Mouse (Mus musculus) embryo, embryonic 10 days (tissue): ENCODE measurements around the gene Manba.
"Not testable (repeated sequence)": the region's sequence is repeated elsewhere in the genome, so short reads cannot be mapped to it uniquely, and the experiment has no call there.

ENCODE experiments used
- DNase-seq: peaks from one replicate; pipeline ENCODE4 v3.0.0-alpha.2; 2015; ENCODE audit warnings: low spot score

Manba gene

GRCm38 (mm10) chr3:135487803-135488202, 2.4 kb downstream of the Manba start:
- no peak for DNase-seq

DNA sequence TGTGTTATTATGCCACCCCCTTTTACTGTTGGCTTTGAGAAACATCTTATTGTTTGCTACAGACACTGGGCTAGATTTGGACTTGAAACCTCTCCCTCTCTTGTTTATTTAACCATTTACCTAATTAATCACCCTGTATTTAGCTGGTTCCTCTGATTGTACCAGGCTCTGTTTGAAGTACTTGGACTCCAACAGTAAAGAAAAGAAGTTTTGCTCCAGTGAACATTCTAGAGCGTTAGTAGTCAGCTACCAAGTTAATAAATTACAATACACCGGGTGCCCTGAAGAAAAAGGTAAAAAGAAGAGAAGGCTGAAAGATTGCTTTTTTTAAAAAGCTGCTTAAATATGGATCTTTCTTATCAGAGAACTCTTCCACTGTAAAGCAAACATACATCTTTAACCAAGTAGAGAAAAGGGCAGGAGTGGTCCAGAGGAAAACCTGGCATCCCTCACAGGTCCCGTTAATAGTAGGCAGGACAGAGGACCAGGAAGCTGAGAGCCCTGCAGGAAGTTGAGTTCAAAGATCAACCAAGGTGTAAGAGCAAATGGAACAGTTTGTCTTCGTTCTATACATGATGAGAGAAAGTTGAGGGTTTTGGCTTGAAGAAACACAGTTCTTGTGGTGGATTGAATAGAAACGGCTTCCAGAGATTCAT, 4.6 kb downstream of the Manba start:
- DNase-seq = no peak

DNA sequence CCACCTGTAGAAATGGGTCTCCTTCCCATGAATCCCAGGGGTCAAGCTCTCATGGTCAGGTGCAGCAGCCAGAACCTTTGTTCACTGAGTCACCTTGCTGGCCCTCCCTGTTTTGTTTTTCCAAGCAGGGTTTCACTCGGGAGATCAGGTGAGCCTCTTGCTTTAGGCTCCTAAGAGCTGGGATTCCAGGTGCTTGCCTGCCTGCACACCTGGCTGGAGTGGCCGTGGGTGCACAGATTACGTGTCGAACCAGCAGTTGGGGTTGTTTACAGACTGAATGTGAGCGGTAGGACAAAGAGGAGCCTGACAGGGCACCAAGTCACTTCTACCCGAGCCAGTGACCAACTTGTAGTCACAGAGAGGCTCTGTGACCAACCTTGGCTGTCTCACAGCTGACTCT, 5.7 kb downstream of the Manba start:
- DNase-seq = no peak

DNA sequence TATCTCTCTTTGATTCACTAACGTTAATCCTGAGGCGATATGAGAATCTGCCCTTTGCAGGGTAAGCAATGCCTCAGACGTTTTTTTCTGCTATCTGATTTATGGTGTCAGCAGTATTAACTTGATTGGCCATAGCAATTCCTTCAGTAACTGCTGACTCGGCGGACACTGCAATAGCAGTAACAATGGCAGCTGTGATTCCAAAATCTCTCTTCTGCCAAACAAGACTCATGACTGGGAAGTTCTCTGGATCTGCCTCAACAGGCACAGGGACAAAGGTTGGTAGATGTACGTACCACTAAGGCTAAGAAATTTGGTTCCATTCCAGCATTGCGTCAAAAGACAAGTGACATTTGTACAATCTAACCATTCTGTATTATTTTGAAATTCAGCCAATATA, 7.9 kb downstream of the Manba start:
- not testable (repeated sequence) for DNase-seq

- not testable (repeated sequence) for DNase-seq
Observed at GRCm38 (mm10) chr3:135497956-135498355, 12.5 kb downstream of the Manba start.

DNA sequence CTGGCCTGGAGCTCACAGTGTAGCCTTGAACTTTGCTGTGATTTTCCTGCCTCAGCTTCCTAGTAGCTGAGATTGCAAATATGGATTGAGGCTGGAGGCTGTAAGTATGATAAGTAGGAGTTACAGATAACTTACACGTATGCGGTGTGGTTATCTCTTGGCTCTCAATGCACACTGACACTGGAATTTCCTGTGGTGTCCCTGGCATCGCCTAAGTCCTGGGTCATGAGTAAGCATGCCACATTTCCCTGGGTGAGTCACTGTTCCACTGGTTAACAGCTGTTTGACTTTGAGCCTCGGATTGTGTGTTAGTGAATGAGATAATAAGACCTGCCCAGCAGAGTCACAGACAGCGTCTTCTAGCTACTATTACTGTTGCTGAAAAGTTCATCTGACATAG, 13.5 kb downstream of the Manba start:
- DNase-seq = no peak

GRCm38 (mm10) chr3:135503160-135503559, 17.7 kb downstream of the Manba start:
- DNase-seq = no peak

DNA sequence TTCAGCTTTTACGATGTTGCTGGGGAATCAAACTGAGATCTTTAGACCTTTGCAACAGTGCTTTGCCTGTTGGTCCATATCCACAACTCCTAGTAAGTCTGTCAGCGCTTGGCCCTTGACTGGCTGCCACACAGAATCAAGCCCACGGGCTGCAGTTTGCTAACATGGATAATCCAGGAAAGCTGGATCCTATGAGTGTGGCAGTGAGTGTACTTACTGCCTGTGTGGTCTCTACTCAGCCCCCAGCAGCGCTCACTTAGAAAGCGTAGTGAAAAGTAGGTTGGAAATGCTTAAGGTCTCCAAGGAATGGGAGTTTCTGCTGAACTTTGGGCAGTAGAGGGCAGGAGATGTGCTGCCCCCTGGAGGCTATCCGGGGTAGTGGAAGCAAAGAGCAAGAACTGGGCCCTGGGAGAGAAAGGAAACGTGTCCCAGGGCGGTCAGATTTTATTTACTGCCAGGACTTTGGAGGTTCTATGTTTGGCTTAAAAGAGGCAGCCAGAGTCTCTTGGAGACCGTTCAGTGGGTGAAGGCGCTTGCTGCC, 20.0 kb downstream of the Manba start:
- peak; percentile 43 for DNase-seq

DNA sequence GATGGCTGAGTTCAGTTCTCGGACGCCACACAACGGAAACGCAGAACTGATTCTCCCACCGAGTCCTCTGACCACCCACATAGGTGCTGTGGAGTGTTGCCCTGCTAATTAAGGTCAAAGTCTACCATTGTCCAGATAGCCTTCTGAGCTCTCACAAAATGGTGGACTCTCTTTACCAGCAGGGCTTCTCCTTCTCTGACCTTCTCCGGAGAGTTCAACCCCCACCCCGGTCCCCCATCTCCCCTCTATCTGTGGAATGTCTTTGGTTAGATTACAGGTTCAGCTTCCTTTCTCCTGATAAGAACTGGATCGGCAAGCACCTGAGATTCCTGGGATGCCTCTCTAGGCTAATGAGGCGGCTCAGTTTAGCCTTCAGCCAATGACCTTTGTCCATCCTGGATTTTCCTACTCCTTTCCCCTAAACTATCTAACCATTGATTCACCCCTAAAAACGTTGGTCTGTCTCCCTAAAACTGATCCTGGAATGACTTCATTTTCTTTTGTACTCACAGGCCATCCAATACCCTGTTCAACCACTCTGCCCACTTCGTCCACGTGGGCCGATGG, 20.6 kb downstream of the Manba start:
- no peak for DNase-seq

- no peak for DNase-seq
Observed at GRCm38 (mm10) chr3:135507506-135507905, 22.1 kb downstream of the Manba start.

- no peak for DNase-seq
Observed at GRCm38 (mm10) chr3:135508191-135508590, 22.8 kb downstream of the Manba start.

GRCm38 (mm10) chr3:135510372-135510771, 25.0 kb downstream of the Manba start:
- no peak for DNase-seq

GRCm38 (mm10) chr3:135511683-135512082, 26.3 kb downstream of the Manba start:
- peak; percentile 31 for DNase-seq

DNA sequence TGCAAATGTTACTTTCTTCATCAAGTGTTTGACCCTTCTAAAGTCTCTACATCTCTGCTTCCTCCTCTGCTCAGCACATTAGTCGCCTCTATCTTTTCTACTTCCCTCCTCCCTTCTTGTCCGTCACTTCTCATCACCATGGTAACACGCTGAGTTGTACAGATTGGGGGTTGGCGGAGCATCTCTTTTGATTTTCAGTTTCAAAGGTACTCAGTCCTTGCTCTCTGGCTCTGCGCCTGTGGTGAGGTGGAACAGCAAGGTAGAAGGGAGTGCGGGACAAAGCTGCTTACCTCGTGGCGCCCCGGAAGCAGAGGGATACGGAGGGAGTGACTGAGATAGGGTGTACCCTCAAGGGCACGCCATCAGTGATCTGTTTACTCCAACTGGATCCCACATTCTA, 27.9 kb downstream of the Manba start:
- DNase-seq = peak; percentile 34

DNA sequence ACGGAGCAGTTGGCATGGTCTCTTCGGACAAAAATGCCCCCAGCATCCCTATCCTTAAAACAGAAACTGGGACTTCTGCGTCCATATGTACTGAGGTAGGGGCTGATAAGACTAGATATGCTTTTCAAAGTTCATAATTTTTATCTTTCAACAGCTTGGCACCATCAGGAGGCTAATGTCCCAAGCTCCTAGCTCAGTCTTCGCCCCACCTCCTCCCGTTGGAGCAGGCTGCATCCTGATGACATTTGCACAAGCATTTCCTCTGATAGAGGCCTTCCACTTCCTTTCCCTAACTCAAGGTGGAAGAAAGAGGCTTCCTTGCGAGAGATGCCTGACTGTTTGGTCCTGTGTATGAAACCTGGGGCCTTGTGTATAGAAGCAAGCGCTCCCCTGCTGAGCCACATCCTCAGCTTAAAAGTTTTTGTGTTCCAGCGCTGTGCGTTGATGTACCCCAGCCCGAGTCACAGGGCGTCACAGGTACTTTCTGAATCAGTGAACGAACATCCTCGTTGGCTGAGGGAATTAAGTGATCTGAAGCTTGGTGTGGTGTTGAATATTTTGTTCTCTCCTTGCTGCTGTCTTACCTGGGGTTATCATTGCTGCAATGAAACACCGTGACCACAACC, 28.5 kb downstream of the Manba start:
- no peak for DNase-seq

DNA sequence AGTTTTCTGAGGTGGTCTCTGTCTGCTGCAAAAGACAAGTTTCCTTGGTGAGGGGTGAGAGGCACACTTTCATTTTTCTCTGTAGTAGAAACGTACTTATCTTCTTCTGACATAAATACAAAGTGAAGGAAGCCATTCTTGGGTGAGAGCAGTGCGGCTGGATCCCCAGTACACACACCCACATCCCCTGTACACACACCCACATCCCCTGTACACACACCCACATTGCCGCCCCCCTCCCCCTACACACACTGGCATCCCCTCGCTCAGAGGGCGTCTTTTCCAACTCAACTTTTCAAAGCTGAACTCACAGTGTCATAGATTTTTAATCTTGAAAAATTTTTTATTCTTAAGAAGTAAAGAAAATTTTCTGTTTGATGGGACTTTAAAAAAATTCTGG, 29.8 kb downstream of the Manba start:
- no peak for DNase-seq

DNA sequence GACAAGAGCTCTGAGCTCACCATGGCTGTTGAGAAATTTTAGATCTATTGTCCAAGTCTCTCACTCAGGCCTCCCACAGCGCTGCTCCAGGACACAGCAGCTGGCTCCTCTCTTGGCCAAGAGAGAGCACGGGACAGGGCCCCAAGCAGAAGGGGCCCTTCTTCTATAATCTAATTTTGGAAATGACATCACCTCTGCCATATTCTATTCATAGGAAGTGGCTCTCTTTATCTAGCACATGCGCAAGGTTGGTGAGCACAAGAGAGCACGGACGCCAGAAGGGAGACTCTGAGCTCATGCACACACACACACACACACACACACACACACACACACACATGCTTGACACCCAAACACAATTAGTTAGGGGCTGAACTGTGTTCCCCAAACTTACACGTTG, 31.5 kb downstream of the Manba start:
- no peak for DNase-seq

- no peak for DNase-seq
Observed at GRCm38 (mm10) chr3:135518882-135519281, 33.5 kb downstream of the Manba start.

- DNase-seq = no peak
Observed at GRCm38 (mm10) chr3:135519584-135519983, 34.2 kb downstream of the Manba start.

DNA sequence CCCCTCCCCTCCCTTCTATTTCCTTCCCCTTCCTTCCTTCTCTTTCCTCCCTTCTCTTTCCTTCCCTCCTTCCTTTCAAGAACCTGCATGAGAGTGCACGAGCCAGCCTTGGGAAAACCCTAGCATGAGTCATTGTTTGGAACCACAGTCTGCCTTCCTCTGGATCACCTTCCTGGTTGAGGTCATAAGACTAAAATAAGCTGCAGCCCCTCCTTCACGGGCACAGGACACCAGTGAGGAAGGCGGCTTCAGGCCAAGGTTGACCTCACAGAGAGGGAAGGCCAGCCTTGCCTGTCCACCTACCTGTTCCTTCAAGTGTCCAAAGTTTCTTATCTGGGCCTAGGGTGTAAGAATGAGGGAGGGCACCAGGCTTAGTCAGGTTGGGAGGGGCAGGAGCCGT, 36.6 kb downstream of the Manba start:
- DNase-seq = peak; percentile 27

- DNase-seq = no peak
Observed at GRCm38 (mm10) chr3:135522618-135523355, 37.4 kb downstream of the Manba start.

- DNase-seq = not testable (repeated sequence)
Observed at GRCm38 (mm10) chr3:135524900-135525299, 39.5 kb downstream of the Manba start.

DNA sequence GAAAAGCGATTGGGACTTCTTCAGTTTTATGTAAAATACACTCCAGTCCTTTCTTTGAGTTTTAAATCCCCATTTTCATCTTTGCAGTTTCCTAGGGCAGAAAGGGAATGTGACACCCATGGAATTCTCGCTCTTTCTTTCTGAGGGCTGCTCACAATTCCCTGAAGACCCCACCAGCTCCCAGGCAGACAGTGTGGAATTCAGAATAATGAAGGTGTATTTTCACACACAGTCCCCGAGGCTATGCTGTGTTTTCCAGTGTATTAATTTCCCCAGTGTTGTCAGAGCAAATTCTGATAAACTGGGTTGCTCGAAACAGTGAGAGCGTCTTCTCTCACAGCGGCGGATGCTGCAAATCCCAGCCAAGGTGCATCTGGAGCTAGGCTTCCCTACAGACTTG, 44.3 kb downstream of the Manba start:
- DNase-seq = no peak
